Mouse (Mus musculus): ENCODE measurements around the gene Lhcgr. TPM values are rescaled to one million over a fixed set of nuclear protein-coding genes. Genes with fewer than 3 reads are reported as not detected.
"Not testable (repeated sequence)": the region's sequence is repeated elsewhere in the genome, so short reads cannot be mapped to it uniquely, and the experiment has no call there.

Lhcgr gene
- polyA plus RNA-seq (2016; fragmentation: Nextera tagmentation; extraction: Ambion mirVana), result 0.38 TPM in 1 of 2 replicates, not detected in the other

DNA sequence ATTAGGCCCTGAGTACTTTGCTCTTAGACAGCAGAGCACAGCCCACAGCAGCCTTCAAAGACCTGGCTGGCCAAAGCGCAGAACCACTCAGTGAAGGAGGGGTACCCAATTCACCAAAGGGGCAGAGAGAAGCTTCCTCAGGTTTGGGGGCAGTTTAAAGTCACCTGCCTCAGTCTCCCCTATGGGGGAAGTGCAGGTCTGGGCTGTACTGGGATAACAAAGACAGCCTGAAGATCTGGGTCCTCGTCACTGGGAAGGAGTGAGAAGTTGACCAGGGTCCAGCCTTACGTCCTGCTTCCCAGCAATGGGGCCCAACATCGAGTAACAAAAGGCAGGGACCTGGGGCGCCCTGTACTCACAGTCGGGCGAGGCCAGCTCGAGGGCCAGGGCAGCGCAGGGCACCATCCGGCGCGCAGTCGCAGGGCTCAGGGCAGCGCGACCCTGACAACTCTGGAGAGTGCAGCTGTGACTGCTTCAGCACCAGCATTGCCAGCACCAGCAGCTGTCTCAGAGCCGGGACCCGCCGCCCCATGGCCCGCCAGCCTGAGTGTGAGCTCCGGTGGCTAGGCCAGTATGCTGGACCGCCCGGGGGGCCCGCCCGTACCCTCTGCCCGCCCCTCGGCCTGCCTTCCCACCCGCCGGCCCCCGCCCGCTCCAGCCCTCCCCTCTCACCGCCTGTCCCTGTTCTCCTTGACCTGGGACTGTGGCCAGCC lies at the start of gene Lhcgr:
Lhcgr (minus strand) TSS at position 551 of the 713 bp plus-strand sequence.
- 12% methylated on average over 31 of the region's 31 CpGs for WGBS
- no peaks in the 10 kb centered on the region for H3K9me3 ChIP-seq (replicated peaks)
- H3K4me3 ChIP-seq, result peak within 1 kb of the TSS; percentile 43
- H3K27ac ChIP-seq, result peak within 1 kb of the TSS; percentile 66
- H3K36me3 ChIP-seq, result no peaks in the 10 kb centered on the region
- H3K27me3 ChIP-seq (ENCODE audit: low read depth, poor library complexity, severe bottlenecking), result peaks cover 22% of the 10 kb centered on the region; the same call in 1 of the 2 replicates
- H3K4me1 ChIP-seq, result peaks cover 11% of the 10 kb centered on the region
- peak; percentile 54 for DNase-seq (ENCODE audit: low spot score)

- no peak overlapping the region for H3K4me3 ChIP-seq
- H3K27me3 ChIP-seq (ENCODE audit: low read depth, poor library complexity, severe bottlenecking), result no peaks in the 10 kb centered on the region
- H3K4me1 ChIP-seq, result no peaks in the 10 kb centered on the region
- no peak overlapping the region for H3K27ac ChIP-seq
- no peaks in the 10 kb centered on the region for H3K36me3 ChIP-seq
- DNase-seq (ENCODE audit: low spot score), result no peak
- WGBS, result 77% methylated on average over 2 of the region's 2 CpGs
- no peaks in the 10 kb centered on the region for H3K9me3 ChIP-seq (replicated peaks)
Observed at GRCm38 (mm10) chr17:88817601-88818000, 25.8 kb upstream of the Lhcgr start.

DNA sequence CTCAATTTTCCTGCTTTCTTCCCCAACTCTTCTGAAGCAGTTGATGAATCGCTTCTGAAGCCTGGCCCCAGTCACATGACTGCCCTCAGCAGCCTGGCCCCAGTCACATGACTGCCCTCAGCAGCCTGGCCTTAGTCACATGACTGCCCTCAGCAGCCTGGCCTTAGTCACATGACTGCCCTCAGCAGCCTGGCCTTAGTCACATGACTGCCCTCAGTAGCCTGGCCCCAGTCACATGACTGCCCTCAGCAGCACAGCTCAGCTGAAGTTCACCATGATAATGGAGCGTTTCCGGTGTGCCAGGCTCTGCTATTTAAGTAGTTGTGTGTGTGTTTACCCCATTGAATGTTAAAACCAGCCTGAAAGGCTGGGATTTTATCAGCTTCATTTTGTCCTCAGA lies 21.2 kb upstream of the Lhcgr start:
- not testable (repeated sequence) for H3K4me1 ChIP-seq; H3K27me3 ChIP-seq (ENCODE audit: low read depth, poor library complexity, severe bottlenecking); H3K4me3 ChIP-seq; H3K36me3 ChIP-seq; DNase-seq (ENCODE audit: low spot score); H3K27ac ChIP-seq; H3K9me3 ChIP-seq (replicated peaks)
- WGBS, result 91% methylated on average over 3 of the region's 3 CpGs

GRCm38 (mm10) chr17:88810807-88811206 lies 19.0 kb upstream of the Lhcgr start:
- Histone ChIP-seq H3K4me1 (no peaks in the 10 kb centered on the region), H3K27me3 (ENCODE audit: low read depth, poor library complexity, severe bottlenecking) (no peaks in the 10 kb centered on the region), H3K27ac (no peak overlapping the region), H3K4me3 (no peak overlapping the region), H3K36me3 (no peaks in the 10 kb centered on the region), H3K9me3 (replicated peaks) (no peaks in the 10 kb centered on the region)
- DNase-seq (ENCODE audit: low spot score), result no peak
- 87% methylated on average over 5 of the region's 5 CpGs for WGBS

- H3K27me3 ChIP-seq (ENCODE audit: low read depth, poor library complexity, severe bottlenecking), result no peaks in the 10 kb centered on the region
- 94% methylated on average over 8 of the region's 8 CpGs for WGBS
Observed at GRCm38 (mm10) chr17:88806421-88806820, 14.6 kb upstream of the Lhcgr start.

DNA sequence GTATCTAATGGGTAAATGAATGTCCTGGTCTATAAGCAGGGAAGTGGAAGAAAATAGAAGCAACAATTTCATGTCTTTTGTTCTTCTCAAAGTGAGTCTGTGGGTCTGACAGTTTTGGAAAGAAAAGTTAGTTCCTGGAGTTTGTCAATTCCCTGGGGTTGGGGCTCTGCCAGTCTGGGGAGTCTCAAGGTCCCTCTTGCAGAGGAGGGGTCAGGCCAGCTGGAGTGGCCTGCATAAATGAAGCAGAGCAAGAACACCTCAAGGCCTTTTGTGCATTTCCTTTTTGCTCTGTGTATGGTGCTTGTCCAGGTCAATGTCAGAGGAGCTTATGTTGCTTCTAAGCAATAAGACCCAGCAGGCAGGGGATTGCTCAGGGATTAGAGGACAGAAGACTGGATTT lies 11.7 kb upstream of the Lhcgr start:
- Histone ChIP-seq H3K9me3 (replicated peaks) (no peaks in the 10 kb centered on the region), H3K4me3 (no peak overlapping the region), H3K4me1 (no peaks in the 10 kb centered on the region), H3K27ac (no peak overlapping the region), H3K27me3 (ENCODE audit: low read depth, poor library complexity, severe bottlenecking) (no peaks in the 10 kb centered on the region), H3K36me3 (no peaks in the 10 kb centered on the region)
- no peak for DNase-seq (ENCODE audit: low spot score)

More at GRCm38 (mm10) chr17:88806421-88806820, 14.6 kb upstream of the Lhcgr start:
- H3K4me3 ChIP-seq, result no peak overlapping the region
- H3K4me1 ChIP-seq, result no peaks in the 10 kb centered on the region
- no peak overlapping the region for H3K27ac ChIP-seq
- H3K9me3 ChIP-seq (replicated peaks), result no peaks in the 10 kb centered on the region
- DNase-seq (ENCODE audit: low spot score), result no peak
- no peaks in the 10 kb centered on the region for H3K36me3 ChIP-seq

GRCm38 (mm10) chr17:88790680-88791079 lies 1.1 kb downstream of the Lhcgr start:
- DNase-seq (ENCODE audit: low spot score), result no peak
- peaks cover 11% of the 10 kb centered on the region for H3K4me1 ChIP-seq
- WGBS, result 79% methylated on average over 2 of the region's 2 CpGs
- no peaks in the 10 kb centered on the region for H3K36me3 ChIP-seq
- H3K4me3 ChIP-seq, result no peak overlapping the region
- no peaks in the 10 kb centered on the region for H3K9me3 ChIP-seq (replicated peaks)
- no peak overlapping the region for H3K27ac ChIP-seq
- H3K27me3 ChIP-seq (ENCODE audit: low read depth, poor library complexity, severe bottlenecking), result peaks cover 22% of the 10 kb centered on the region; the same call in 1 of the 2 replicates

- DNase-seq (ENCODE audit: low spot score), result no peak
- Histone ChIP-seq H3K4me3 (no peak overlapping the region), H3K27ac (no peak overlapping the region), H3K36me3 (no peaks in the 10 kb centered on the region), H3K9me3 (replicated peaks) (no peaks in the 10 kb centered on the region), H3K4me1 (peaks cover 11% of the 10 kb centered on the region), H3K27me3 (ENCODE audit: low read depth, poor library complexity, severe bottlenecking) (peaks cover 21% of the 10 kb centered on the region; the same call in 1 of the 2 replicates)
- 98% methylated on average over 2 of the region's 2 CpGs for WGBS
Observed at GRCm38 (mm10) chr17:88788392-88788791, 3.4 kb downstream of the Lhcgr start.

DNA sequence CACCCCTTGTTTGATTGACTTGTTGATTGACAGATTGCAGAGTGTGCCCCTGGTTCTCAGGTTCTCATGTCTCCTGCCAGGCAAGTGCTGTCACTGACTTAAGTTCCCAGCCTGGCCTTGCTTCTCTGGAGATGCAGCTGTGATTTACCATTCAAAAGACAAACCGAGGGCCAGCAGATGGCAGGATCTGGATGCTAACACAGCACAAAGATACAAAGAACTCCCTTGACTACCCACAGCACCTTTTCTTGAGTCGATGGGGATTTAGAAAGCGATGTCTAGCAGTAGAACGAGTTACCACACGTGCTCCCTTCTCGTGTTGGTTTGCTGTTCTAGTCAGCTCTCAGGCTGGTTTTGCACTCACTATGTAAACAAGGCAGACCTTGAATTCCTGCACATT lies 4.9 kb downstream of the Lhcgr start:
- H3K9me3 ChIP-seq (replicated peaks), result no peaks in the 10 kb centered on the region
- H3K36me3 ChIP-seq, result no peaks in the 10 kb centered on the region
- peaks cover 9% of the 10 kb centered on the region for H3K4me1 ChIP-seq
- DNase-seq (ENCODE audit: low spot score), result no peak
- no peak overlapping the region for H3K27ac ChIP-seq
- peaks cover 9% of the 10 kb centered on the region; the same call in 1 of the 2 replicates for H3K27me3 ChIP-seq (ENCODE audit: low read depth, poor library complexity, severe bottlenecking)
- 70% methylated on average over 6 of the region's 6 CpGs for WGBS
- H3K4me3 ChIP-seq, result no peak overlapping the region

DNA sequence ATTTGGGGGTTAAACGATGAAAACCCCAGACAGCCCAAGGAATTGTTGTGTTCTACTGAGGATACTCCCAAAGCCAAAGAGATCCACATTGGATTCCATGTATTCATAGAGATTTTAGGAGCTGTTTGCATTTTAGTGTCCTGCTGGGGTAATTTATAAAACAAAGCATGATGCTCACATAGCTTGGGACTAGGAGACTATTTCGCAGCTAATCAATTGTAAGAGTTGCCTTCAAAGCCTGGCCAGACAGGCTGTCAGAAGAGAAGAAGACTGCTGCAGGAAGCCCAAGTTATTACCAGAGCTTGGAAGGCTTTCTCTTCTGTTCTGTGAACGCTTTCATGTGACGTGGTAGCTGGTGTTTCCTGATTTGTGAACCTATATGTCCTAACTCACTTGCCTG lies 5.4 kb downstream of the Lhcgr start:
- H3K4me3 ChIP-seq, result no peak overlapping the region
- H3K36me3 ChIP-seq, result no peaks in the 10 kb centered on the region
- WGBS, result 75% methylated on average over 4 of the region's 4 CpGs
- DNase-seq (ENCODE audit: low spot score), result no peak
- no peaks in the 10 kb centered on the region for H3K9me3 ChIP-seq (replicated peaks)
- H3K4me1 ChIP-seq, result peaks cover 4% of the 10 kb centered on the region
- peaks cover 6% of the 10 kb centered on the region; the same call in 1 of the 2 replicates for H3K27me3 ChIP-seq (ENCODE audit: low read depth, poor library complexity, severe bottlenecking)
- no peak overlapping the region for H3K27ac ChIP-seq

DNA sequence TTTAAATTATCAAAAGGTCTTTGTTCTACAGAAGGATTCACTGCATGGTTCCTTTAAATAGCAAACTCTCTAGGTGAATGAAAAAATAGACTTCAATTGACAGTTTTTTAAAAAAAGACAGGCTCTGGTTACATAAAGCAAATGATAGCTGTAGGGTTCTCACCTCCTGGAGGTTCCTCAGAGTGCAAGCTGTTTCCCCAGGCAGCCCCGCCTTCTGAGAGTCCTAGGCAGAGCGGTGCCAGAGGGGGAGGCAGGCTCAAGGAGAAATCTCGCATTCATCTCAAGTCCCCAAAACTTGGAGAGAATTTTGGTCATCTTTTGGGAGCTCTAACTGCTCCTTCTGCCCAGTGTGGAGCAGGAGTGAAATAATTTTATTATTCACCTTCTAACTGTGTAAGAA lies 12.6 kb downstream of the Lhcgr start:
- H3K4me3 ChIP-seq, result no peak overlapping the region
- H3K27ac ChIP-seq, result no peak overlapping the region
- no peaks in the 10 kb centered on the region for H3K36me3 ChIP-seq
- no peaks in the 10 kb centered on the region for H3K9me3 ChIP-seq (replicated peaks)
- DNase-seq (ENCODE audit: low spot score), result no peak
- peaks cover 8% of the 10 kb centered on the region for H3K4me1 ChIP-seq
- H3K27me3 ChIP-seq (ENCODE audit: low read depth, poor library complexity, severe bottlenecking), result no peaks in the 10 kb centered on the region
- 29% methylated on average over 3 of the region's 3 CpGs for whole genome bisulfite sequencing

DNA sequence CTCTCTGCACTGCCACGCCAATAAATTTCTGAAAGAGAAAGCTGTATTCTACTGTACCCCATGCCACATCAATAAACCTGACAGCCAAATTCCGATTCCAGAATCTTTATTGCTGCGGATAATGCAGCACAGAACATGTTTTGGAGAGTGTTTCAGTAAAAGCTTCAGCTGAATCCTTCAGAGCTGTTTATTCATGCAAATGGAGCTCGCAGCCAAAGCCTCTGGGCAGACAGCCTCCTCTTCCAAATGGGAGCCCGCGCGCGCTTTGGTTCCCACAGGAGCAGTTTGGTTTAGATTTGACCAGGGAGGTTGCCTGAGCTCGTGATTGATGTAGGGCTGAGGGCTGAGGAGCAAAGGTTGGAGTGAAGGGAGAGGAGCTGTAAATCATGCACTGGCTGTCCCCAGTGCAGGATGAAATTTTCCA lies 17.7 kb downstream of the Lhcgr start:
- WGBS, result 21% methylated on average over 9 of the region's 9 CpGs
- Histone ChIP-seq H3K27ac (no peak overlapping the region), H3K4me1 (peaks cover 15% of the 10 kb centered on the region), H3K36me3 (no peaks in the 10 kb centered on the region), H3K9me3 (replicated peaks) (no peaks in the 10 kb centered on the region), H3K4me3 (no peak overlapping the region), H3K27me3 (ENCODE audit: low read depth, poor library complexity, severe bottlenecking) (no peaks in the 10 kb centered on the region)
- DNase-seq (ENCODE audit: low spot score), result no peak

DNA sequence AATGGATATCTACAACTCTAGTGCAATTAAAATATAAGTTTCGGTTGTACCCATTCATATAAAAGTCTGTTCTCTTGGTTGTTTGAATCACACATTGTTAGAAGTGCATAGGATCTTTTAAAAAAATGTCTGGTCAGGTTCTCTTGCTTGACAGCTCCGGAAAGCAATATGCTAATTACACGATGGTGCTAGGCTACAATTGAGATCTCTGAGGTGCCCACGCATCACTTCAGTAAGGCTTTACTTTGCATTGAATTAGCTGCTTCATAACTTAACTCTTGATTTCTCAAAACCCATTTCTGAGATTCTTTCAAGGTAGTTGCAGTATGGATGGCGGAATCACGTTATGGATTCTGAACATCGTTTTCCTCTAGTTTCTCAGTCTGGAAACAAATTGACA lies 21.7 kb downstream of the Lhcgr start:
- Histone ChIP-seq H3K4me3 (no peak overlapping the region), H3K27ac (no peak overlapping the region), H3K36me3 (no peaks in the 10 kb centered on the region), H3K4me1 (peaks cover 15% of the 10 kb centered on the region), H3K9me3 (replicated peaks) (no peaks in the 10 kb centered on the region), H3K27me3 (ENCODE audit: low read depth, poor library complexity, severe bottlenecking) (no peaks in the 10 kb centered on the region)
- no peak for DNase-seq (ENCODE audit: low spot score)
- 92% methylated on average over 7 of the region's 7 CpGs for WGBS
